Mouse (Mus musculus): ENCODE data around the gene Chrnb4.

GRCm38 (mm10) chr9:54980674-54981073, 67.9 kb downstream of the Chrnb4 start, which contains the start of gene Chrna5:
- TF ChIP-seq CTCF (IDR thresholded peaks at IDR 0.05), result no peak
- no peak for TF ChIP-seq EP300 (IDR thresholded peaks at IDR 0.05)

Measured in lung, postnatal 0 days (tissue).